Mouse (Mus musculus): ENCODE results near the gene Eya3. TPM values are rescaled to one million over a fixed set of nuclear protein-coding genes. Genes with fewer than 3 reads are reported as not detected.

Eya3 gene
- polyA plus RNA-seq, 1 experiment from 2014 or later = 37.1 TPM

- 51% methylated on average over 4 of the region's 4 CpGs for WGBS
Observed at GRCm38 (mm10) chr4:132652842-132653241, 14.1 kb downstream of the Eya3 start.

GRCm38 (mm10) chr4:132653799-132654198 lies 15.0 kb downstream of the Eya3 start:
- Histone ChIP-seq H3K27ac (replicated peaks; ENCODE audit: low read depth, low read length) (no peak overlapping the region), H3K4me2 (ENCODE audit: low read depth, low read length) (no peak overlapping the region), H3K4me1 (ENCODE audit: control insufficient read depth, insufficient read depth, low read length) (no peaks in the 10 kb centered on the region), H3K9me3 (replicated peaks; ENCODE audit: control insufficient read depth, low read length) (no peaks in the 10 kb centered on the region), H3K27me3 (ENCODE audit: control insufficient read depth, insufficient read depth, low read length) (no peaks in the 10 kb centered on the region), H3K4me3 (ENCODE audit: low read depth, low read length) (no peak overlapping the region), H3K9ac (replicated peaks; ENCODE audit: low read length) (no peak overlapping the region), H3K36me3 (replicated peaks; ENCODE audit: control insufficient read depth, insufficient read depth, low read depth, low read length) (no peaks in the 10 kb centered on the region)
- ATAC-seq (replicated peaks; ENCODE audit: insufficient number of reproducible peaks, low FRiP score, low TSS enrichment, low read depth) (no peak), DNase-seq (ENCODE audit: low spot score) (no peak)
- WGBS = 84% methylated on average over 3 of the region's 3 CpGs

More at GRCm38 (mm10) chr4:132652842-132653241, 14.1 kb downstream of the Eya3 start:
- no peaks in the 10 kb centered on the region for H3K36me3 ChIP-seq (replicated peaks; ENCODE audit: control insufficient read depth, insufficient read depth, low read depth, low read length)
- H3K9ac ChIP-seq (replicated peaks; ENCODE audit: low read length) = no peak overlapping the region
- DNase-seq (ENCODE audit: low spot score) (no peak), ATAC-seq (replicated peaks; ENCODE audit: insufficient number of reproducible peaks, low FRiP score, low TSS enrichment, low read depth) (no peak)
- no peaks in the 10 kb centered on the region for H3K27me3 ChIP-seq (ENCODE audit: control insufficient read depth, insufficient read depth, low read length)
- no peak overlapping the region for H3K4me2 ChIP-seq (ENCODE audit: low read depth, low read length)
- H3K27ac ChIP-seq (replicated peaks; ENCODE audit: low read depth, low read length) = no peak overlapping the region
- H3K4me3 ChIP-seq (ENCODE audit: low read depth, low read length) = no peak overlapping the region
- H3K9me3 ChIP-seq (replicated peaks; ENCODE audit: control insufficient read depth, low read length) = no peaks in the 10 kb centered on the region
- no peaks in the 10 kb centered on the region for H3K4me1 ChIP-seq (ENCODE audit: control insufficient read depth, insufficient read depth, low read length)

- no peak overlapping the region for H3K9ac ChIP-seq (replicated peaks; ENCODE audit: low read length)
- H3K4me2 ChIP-seq (ENCODE audit: low read depth, low read length) = no peak overlapping the region
- no peak for ATAC-seq (replicated peaks; ENCODE audit: insufficient number of reproducible peaks, low FRiP score, low TSS enrichment, low read depth)
- no peak overlapping the region for H3K27ac ChIP-seq (replicated peaks; ENCODE audit: low read depth, low read length)
- no peaks in the 10 kb centered on the region for H3K9me3 ChIP-seq (replicated peaks; ENCODE audit: control insufficient read depth, low read length)
- no peak for DNase-seq (ENCODE audit: low spot score)
- H3K4me1 ChIP-seq (ENCODE audit: control insufficient read depth, insufficient read depth, low read length) = no peaks in the 10 kb centered on the region
- no peaks in the 10 kb centered on the region for H3K27me3 ChIP-seq (ENCODE audit: control insufficient read depth, insufficient read depth, low read length)
- no peaks in the 10 kb centered on the region for H3K36me3 ChIP-seq (replicated peaks; ENCODE audit: control insufficient read depth, insufficient read depth, low read depth, low read length)
- H3K4me3 ChIP-seq (ENCODE audit: low read depth, low read length) = no peak overlapping the region
- 84% methylated on average over 5 of the region's 5 CpGs for WGBS
Observed at GRCm38 (mm10) chr4:132655290-132655689, 16.5 kb downstream of the Eya3 start.

GRCm38 (mm10) chr4:132659106-132659505 lies 20.3 kb downstream of the Eya3 start:
- no peak overlapping the region for H3K4me3 ChIP-seq (ENCODE audit: low read depth, low read length)
- no peak for ATAC-seq (replicated peaks; ENCODE audit: insufficient number of reproducible peaks, low FRiP score, low TSS enrichment, low read depth)
- no peak overlapping the region for H3K4me2 ChIP-seq (ENCODE audit: low read depth, low read length)
- no peak overlapping the region for H3K9ac ChIP-seq (replicated peaks; ENCODE audit: low read length)
- H3K27ac ChIP-seq (replicated peaks; ENCODE audit: low read depth, low read length) = no peak overlapping the region
- DNase-seq (ENCODE audit: low spot score) = no peak
- H3K9me3 ChIP-seq (replicated peaks; ENCODE audit: control insufficient read depth, low read length) = no peaks in the 10 kb centered on the region
- no peaks in the 10 kb centered on the region for H3K27me3 ChIP-seq (ENCODE audit: control insufficient read depth, insufficient read depth, low read length)
- peaks cover 4% of the 10 kb centered on the region for H3K36me3 ChIP-seq (replicated peaks; ENCODE audit: control insufficient read depth, insufficient read depth, low read depth, low read length)
- WGBS = 78% methylated on average over 7 of the region's 7 CpGs
- no peaks in the 10 kb centered on the region for H3K4me1 ChIP-seq (ENCODE audit: control insufficient read depth, insufficient read depth, low read length)

GRCm38 (mm10) chr4:132672697-132673096 lies 33.9 kb downstream of the Eya3 start:
- H3K4me1 ChIP-seq (ENCODE audit: control insufficient read depth, insufficient read depth, low read length) = no peaks in the 10 kb centered on the region
- no peak for DNase-seq (ENCODE audit: low spot score)
- WGBS = 90% methylated on average over 5 of the region's 5 CpGs
- no peak overlapping the region for H3K9ac ChIP-seq (replicated peaks; ENCODE audit: low read length)
- H3K4me2 ChIP-seq (ENCODE audit: low read depth, low read length) = no peak overlapping the region
- no peaks in the 10 kb centered on the region for H3K27me3 ChIP-seq (ENCODE audit: control insufficient read depth, insufficient read depth, low read length)
- no peak for ATAC-seq (replicated peaks; ENCODE audit: insufficient number of reproducible peaks, low FRiP score, low TSS enrichment, low read depth)
- no peaks in the 10 kb centered on the region; the same call in 1 of the 2 replicates for H3K36me3 ChIP-seq (replicated peaks; ENCODE audit: control insufficient read depth, insufficient read depth, low read depth, low read length)
- no peaks in the 10 kb centered on the region for H3K9me3 ChIP-seq (replicated peaks; ENCODE audit: control insufficient read depth, low read length)
- H3K27ac ChIP-seq (replicated peaks; ENCODE audit: low read depth, low read length) = no peak overlapping the region
- no peak overlapping the region for H3K4me3 ChIP-seq (ENCODE audit: low read depth, low read length)

- 84% methylated on average over 7 of the region's 7 CpGs for whole genome bisulfite sequencing
- Histone ChIP-seq H3K27ac (replicated peaks; ENCODE audit: low read depth, low read length) (no peak overlapping the region), H3K9ac (replicated peaks; ENCODE audit: low read length) (no peak overlapping the region), H3K4me1 (ENCODE audit: control insufficient read depth, insufficient read depth, low read length) (no peaks in the 10 kb centered on the region), H3K36me3 (replicated peaks; ENCODE audit: control insufficient read depth, insufficient read depth, low read depth, low read length) (no peaks in the 10 kb centered on the region; the same call in 1 of the 2 replicates), H3K4me2 (ENCODE audit: low read depth, low read length) (no peak overlapping the region), H3K27me3 (ENCODE audit: control insufficient read depth, insufficient read depth, low read length) (no peaks in the 10 kb centered on the region), H3K4me3 (ENCODE audit: low read depth, low read length) (no peak overlapping the region), H3K9me3 (replicated peaks; ENCODE audit: control insufficient read depth, low read length) (no peaks in the 10 kb centered on the region)
- DNase-seq (ENCODE audit: low spot score) (peak; percentile 12), ATAC-seq (replicated peaks; ENCODE audit: insufficient number of reproducible peaks, low FRiP score, low TSS enrichment, low read depth) (no peak)
Observed at GRCm38 (mm10) chr4:132676771-132677539, 38.2 kb downstream of the Eya3 start.

GRCm38 (mm10) chr4:132689634-132690033 lies 50.8 kb downstream of the Eya3 start:
- no peak for ATAC-seq (replicated peaks; ENCODE audit: insufficient number of reproducible peaks, low FRiP score, low TSS enrichment, low read depth)

GRCm38 (mm10) chr4:132693366-132693765 lies 54.6 kb downstream of the Eya3 start:
- Histone ChIP-seq H3K9me3 (replicated peaks; ENCODE audit: control insufficient read depth, low read length) (no peaks in the 10 kb centered on the region), H3K4me2 (ENCODE audit: low read depth, low read length) (no peak overlapping the region), H3K9ac (replicated peaks; ENCODE audit: low read length) (no peak overlapping the region), H3K27ac (replicated peaks; ENCODE audit: low read depth, low read length) (no peak overlapping the region), H3K4me1 (ENCODE audit: control insufficient read depth, insufficient read depth, low read length) (no peaks in the 10 kb centered on the region), H3K4me3 (ENCODE audit: low read depth, low read length) (no peak overlapping the region), H3K27me3 (ENCODE audit: control insufficient read depth, insufficient read depth, low read length) (no peaks in the 10 kb centered on the region), H3K36me3 (replicated peaks; ENCODE audit: control insufficient read depth, insufficient read depth, low read depth, low read length) (no peaks in the 10 kb centered on the region; the same call in 1 of the 2 replicates)
- ATAC-seq (replicated peaks; ENCODE audit: insufficient number of reproducible peaks, low FRiP score, low TSS enrichment, low read depth) = no peak
- 88% methylated on average over 3 of the region's 3 CpGs for WGBS
- DNase-seq (ENCODE audit: low spot score) = no peak

More at GRCm38 (mm10) chr4:132689634-132690033, 50.8 kb downstream of the Eya3 start:
- DNase-seq (ENCODE audit: low spot score) = no peak
- 83% methylated on average over 2 of the region's 2 CpGs for WGBS
- no peaks in the 10 kb centered on the region for H3K9me3 ChIP-seq (replicated peaks; ENCODE audit: control insufficient read depth, low read length)
- no peaks in the 10 kb centered on the region for H3K27me3 ChIP-seq (ENCODE audit: control insufficient read depth, insufficient read depth, low read length)
- H3K4me3 ChIP-seq (ENCODE audit: low read depth, low read length) = no peak overlapping the region
- H3K27ac ChIP-seq (replicated peaks; ENCODE audit: low read depth, low read length) = no peak overlapping the region
- H3K4me2 ChIP-seq (ENCODE audit: low read depth, low read length) = no peak overlapping the region
- no peak overlapping the region for H3K9ac ChIP-seq (replicated peaks; ENCODE audit: low read length)
- no peaks in the 10 kb centered on the region; the same call in 1 of the 2 replicates for H3K36me3 ChIP-seq (replicated peaks; ENCODE audit: control insufficient read depth, insufficient read depth, low read depth, low read length)
- H3K4me1 ChIP-seq (ENCODE audit: control insufficient read depth, insufficient read depth, low read length) = no peaks in the 10 kb centered on the region
